10 mouse cellular contexts compared by ENCODE assay signal in genomic region chr9:121107643-121108042, GRCm38 (mm10).
DNase-seq lines count a peak whose midpoint lies in the region; ATAC-seq and TF ChIP-seq lines count a peak whose summit lies in the region.
"Had no signal": no experiment of that assay in that cellular context is flagged by ENCODE, and none has a peak within 500 bp of the region (broad histone marks: within the 10 kb centered on the region; RNA-seq: fewer than 3 reads in every experiment).

No protein-coding gene starts in this region.

- no peaks in the 10 kb centered on the region for H3K36me3 ChIP-seq in lung, embryonic 16.5 days (ENCODE audit: control insufficient read depth, insufficient read depth, low read length)
- H3K36me3 ChIP-seq in neural tube, embryonic 14.5 days (ENCODE audit: control insufficient read depth, insufficient read depth, low read length) = no peaks in the 10 kb centered on the region
- H3K36me3 ChIP-seq: heart, embryonic 15.5 days had no signal

- no peak for TF ChIP-seq CTCF in lung, adult 2 months (IDR thresholded peaks at IDR 0.05; ENCODE audit: insufficient read depth, low read length)

- H3K9me3 ChIP-seq in lung, embryonic 16.5 days (ENCODE audit: control insufficient read depth, low read length) = no peaks in the 10 kb centered on the region
- no peaks in the 10 kb centered on the region for H3K9me3 ChIP-seq in neural tube, embryonic 14.5 days (ENCODE audit: control insufficient read depth, low read length)
- H3K9me3 ChIP-seq: heart, embryonic 15.5 days had no signal

- H3K27ac ChIP-seq in lung, embryonic 16.5 days (ENCODE audit: low read length) = no peak overlapping the region
- peak overlapping the region; percentile 23; the same call in 1 of the 2 replicates for H3K27ac ChIP-seq in neural tube, embryonic 14.5 days (ENCODE audit: low read depth, low read length)
- H3K27ac ChIP-seq: heart, embryonic 15.5 days had no signal

- 54% methylated on average over 5 of the region's 5 CpGs for WGBS in lung, embryonic 16.5 days
- 56% methylated on average over 5 of the region's 5 CpGs for WGBS in lung, adult 2 months
- WGBS in neural tube, embryonic 14.5 days = 51% methylated on average over 5 of the region's 5 CpGs

- TF ChIP-seq POLR2A in lung, adult 2 months (IDR thresholded peaks at IDR 0.05; ENCODE audit: borderline replicate concordance, extremely low read depth, low read depth, low read length) = no peak

- H3K4me2 ChIP-seq in lung, embryonic 16.5 days (ENCODE audit: low read depth, low read length) = no peak overlapping the region
- no peak overlapping the region for H3K4me2 ChIP-seq in neural tube, embryonic 14.5 days (ENCODE audit: low read depth, low read length)
- H3K4me2 ChIP-seq: heart, embryonic 15.5 days had no signal

- H3K27me3 ChIP-seq in lung, embryonic 16.5 days (ENCODE audit: control insufficient read depth, insufficient read depth, low read depth, low read length) = peaks cover 2% of the 10 kb centered on the region; the same call in 1 of the 2 replicates
- H3K27me3 ChIP-seq in neural tube, embryonic 14.5 days (ENCODE audit: control insufficient read depth, insufficient read depth, low read length) = no peaks in the 10 kb centered on the region

- no peak overlapping the region for H3K4me3 ChIP-seq in lung, embryonic 16.5 days (ENCODE audit: low read length)
- no peak overlapping the region for H3K4me3 ChIP-seq in lung, adult 2 months (replicated peaks; ENCODE audit: extremely low read depth, low read depth, low read length)
- no peak overlapping the region for H3K4me3 ChIP-seq in neural tube, embryonic 14.5 days (ENCODE audit: low read depth, low read length)
- H3K4me3 ChIP-seq: heart, embryonic 15.5 days; myocyte had no signal

- no peak overlapping the region for H3K9ac ChIP-seq in lung, embryonic 16.5 days (ENCODE audit: low read length)
- H3K9ac ChIP-seq in neural tube, embryonic 14.5 days (replicated peaks; ENCODE audit: low read depth, low read length) = no peak overlapping the region
- H3K9ac ChIP-seq: heart, embryonic 15.5 days had no signal

- H3K4me1 ChIP-seq in lung, embryonic 16.5 days (replicated peaks; ENCODE audit: control insufficient read depth, insufficient read depth, low read length) = no peaks in the 10 kb centered on the region
- H3K4me1 ChIP-seq in lung, adult 2 months (ENCODE audit: control insufficient read depth, insufficient read depth, low read length) = no peaks in the 10 kb centered on the region
- peaks cover 19% of the 10 kb centered on the region; the same call in 1 of the 2 replicates for H3K4me1 ChIP-seq in neural tube, embryonic 14.5 days (ENCODE audit: control insufficient read depth, insufficient read depth, low read length)

- DNase-seq in lung, adult 2 months = no peak
- DNase-seq in cerebellum, adult 8-10 months = peak; percentile 95
- DNase-seq in gastrocnemius, postnatal 25 days = peak; percentile 83
- peak; percentile 72 for DNase-seq in layer of hippocampus, adult 11-12 months (ENCODE audit: low spot score)
- no peak for DNase-seq in spleen, postnatal 36 days (ENCODE audit: low spot score in 2 of 2)

- ATAC-seq in lung, embryonic 16.5 days (ENCODE audit: low read depth) = peak; percentile 43; the same call in 1 of the 2 replicates
- ATAC-seq in neural tube, embryonic 14.5 days (ENCODE audit: low read depth) = peak; percentile 71
- no peak for ATAC-seq in inflammation-experienced regulatory T-cells, adult 6 months

Comparison
In these comparisons a context has a peak if more than half of its experiments do, and no peak if none do; other contexts are left out.
1. DNase-seq: peak in cerebellum, adult 8-10 months (single experiment), gastrocnemius, postnatal 25 days (single experiment) and layer of hippocampus, adult 11-12 months (single experiment); none in lung, adult 2 months (single experiment) and spleen, postnatal 36 days (0 of 2).